In genomic region chr17:81015814-81016447, GRCm38 (mm10) we compare ENCODE assay signal across 7 mouse cellular contexts. TPM values are rescaled to one million over a fixed set of nuclear protein-coding genes. Genes with fewer than 3 reads are reported as not detected.
DNase-seq lines count a peak whose midpoint lies in the region; ATAC-seq and TF ChIP-seq lines count a peak whose summit lies in the region.

No protein-coding gene starts in this region.

- TF ChIP-seq CTCF in CH12.LX (conservative IDR thresholded peaks at IDR 0.05 in 1 of 2, IDR thresholded peaks at IDR 0.05 in 1 of 2; ENCODE audit: low read depth in 2 of 2, low read length in 2 of 2), result peak; percentile 76 to 78
- TF ChIP-seq CTCF in heart, postnatal 0 days (IDR thresholded peaks at IDR 0.05; ENCODE audit: low read depth), result peak; percentile 85

- TF ChIP-seq RAD21 in CH12.LX (IDR thresholded peaks at IDR 0.05; ENCODE audit: low read depth, low read length), result peak; percentile 66

- peak; percentile 81 for ATAC-seq in heart, postnatal 0 days (ENCODE audit: insufficient read depth, low read depth)
- ATAC-seq in lung, embryonic 15.5 days (ENCODE audit: borderline replicate concordance, extremely low read depth, low FRiP score, low TSS enrichment), result peak; percentile 69

- no peaks in the 10 kb centered on the region for H3K79me2 ChIP-seq in CH12.LX (replicated peaks; ENCODE audit: control insufficient read depth, extremely low read depth, insufficient read depth, poor library complexity, severe bottlenecking)

- H3K4me2 ChIP-seq in CH12.LX (ENCODE audit: insufficient read depth, low read depth, poor library complexity, severe bottlenecking), result no peak overlapping the region
- H3K4me2 ChIP-seq in heart, postnatal 0 days (ENCODE audit: low read depth, low read length), result no peak overlapping the region
- no peak overlapping the region for H3K4me2 ChIP-seq in lung, embryonic 15.5 days

- H3K4me3 ChIP-seq in CH12.LX (replicated peaks in 1 of 3; ENCODE audit: low read depth in 2 of 3, low read length in 2 of 3, poor library complexity in 1 of 3), result no peak overlapping the region
- H3K4me3 ChIP-seq in heart, postnatal 0 days (ENCODE audit: low read depth, low read length), result no peak overlapping the region
- H3K4me3 ChIP-seq in lung, embryonic 15.5 days, result no peak overlapping the region

- H3K27me3 ChIP-seq in CH12.LX (replicated peaks), result no peaks in the 10 kb centered on the region
- no peaks in the 10 kb centered on the region for H3K27me3 ChIP-seq in heart, postnatal 0 days (ENCODE audit: control insufficient read depth, insufficient read depth, low read length)
- no peaks in the 10 kb centered on the region for H3K27me3 ChIP-seq in lung, embryonic 15.5 days

- no peaks in the 10 kb centered on the region for H3K4me1 ChIP-seq in CH12.LX (ENCODE audit: control insufficient read depth in 1 of 2, insufficient read depth in 2 of 2)
- peaks cover 5% of the 10 kb centered on the region; the same call in 1 of the 2 replicates for H3K4me1 ChIP-seq in heart, postnatal 0 days (ENCODE audit: control insufficient read depth, insufficient read depth)
- H3K4me1 ChIP-seq in lung, embryonic 15.5 days, result peaks cover 18% of the 10 kb centered on the region; the same call in 1 of the 2 replicates

- dilution Hi-C loops in CH12.LX (cut with MboI; ENCODE audit: extremely low pct_ligation_motif_present, extremely low pct_unique_long_range_greater_than_20kb, low sequenced_read_pairs), result no loop called here

- 28% methylated on average over 4 of the region's 4 CpGs for WGBS in heart, postnatal 0 days
- 33% methylated on average over 4 of the region's 4 CpGs for WGBS in lung, embryonic 15.5 days

- H3K9me3 ChIP-seq in CH12.LX (replicated peaks; ENCODE audit: low read length), result no peaks in the 10 kb centered on the region
- H3K9me3 ChIP-seq in heart, postnatal 0 days (replicated peaks; ENCODE audit: control insufficient read depth, low read length), result no peaks in the 10 kb centered on the region
- no peaks in the 10 kb centered on the region for H3K9me3 ChIP-seq in lung, embryonic 15.5 days

- no peak overlapping the region for H3K27ac ChIP-seq in CH12.LX (ENCODE audit: insufficient read depth, low read depth)
- H3K27ac ChIP-seq in heart, postnatal 0 days (ENCODE audit: low read depth), result no peak overlapping the region
- peak overlapping the region; percentile 9; the same call in 1 of the 2 replicates for H3K27ac ChIP-seq in lung, embryonic 15.5 days

- no peak for TF ChIP-seq EP300 in CH12.LX (IDR thresholded peaks at IDR 0.05; ENCODE audit: low read length)
- TF ChIP-seq EP300 in heart, postnatal 0 days (IDR thresholded peaks at IDR 0.05; ENCODE audit: low read depth), result no peak

- in situ Hi-C loops in CH12.LX (cut with MboI; ENCODE audit: low pct_ligation_motif_present, low pct_unique_long_range_greater_than_20kb, low sequenced_read_pairs), result no loop called here

- TF ChIP-seq POLR2A in CH12.LX (IDR thresholded peaks at IDR 0.05; ENCODE audit: low read depth, low read length), result no peak

- H3K36me3 ChIP-seq in CH12.LX (replicated peaks in 1 of 2; ENCODE audit: control insufficient read depth in 1 of 2, insufficient read depth in 1 of 2, low read length in 1 of 2), result peaks cover 0 to 1% of the 10 kb centered on the region in 2 experiments
- H3K36me3 ChIP-seq in heart, postnatal 0 days (replicated peaks; ENCODE audit: control insufficient read depth, insufficient read depth, low read length), result no peaks in the 10 kb centered on the region
- no peaks in the 10 kb centered on the region for H3K36me3 ChIP-seq in lung, embryonic 15.5 days

- peak; percentile 77 for DNase-seq in CH12.LX (ENCODE audit: extremely low read depth)
- peak; percentile 88 for DNase-seq in NIH3T3 (ENCODE audit: low read depth)
- peak; percentile 48 to 73 for DNase-seq in cerebellum, postnatal 25 days
- peak; percentile 88 for DNase-seq in heart, postnatal 0 days (ENCODE audit: low spot score)
- DNase-seq in kidney, postnatal 4 days, result peak; percentile 55 to 71
- DNase-seq in right cerebral cortex, postnatal 36 days (ENCODE audit: low spot score in 2 of 2), result peak; percentile 39 to 43

- no peak overlapping the region for H3K9ac ChIP-seq in CH12.LX (ENCODE audit: insufficient read depth, low read depth)
- H3K9ac ChIP-seq in heart, postnatal 0 days (replicated peaks; ENCODE audit: low read depth, low read length), result no peak overlapping the region
- no peak overlapping the region for H3K9ac ChIP-seq in lung, embryonic 15.5 days

TF ChIP-seq in CH12.LX, 34 proteins besides CTCF, POLR2A, EP300 and RAD21:
- TF ChIP-seq ZNF384 (IDR thresholded peaks at IDR 0.05; ENCODE audit: low read depth, low read length) (no peak), BHLHE40 (IDR thresholded peaks at IDR 0.05; ENCODE audit: low read depth, low read length) (no peak), MAZ (IDR thresholded peaks at IDR 0.05; ENCODE audit: low read depth, low read length) (no peak), TBP (conservative IDR thresholded peaks at IDR 0.05; ENCODE audit: low read depth, low read length) (no peak), HCFC1 (IDR thresholded peaks at IDR 0.05; ENCODE audit: low read depth, low read length) (no peak), MAX (IDR thresholded peaks at IDR 0.05; ENCODE audit: low read length) (0 out of 2 replicates have a peak, but pooled peaks have one; percentile 23), IRF4 (IDR thresholded peaks at IDR 0.05; ENCODE audit: low read depth, low read length) (peak; percentile 31; the same call in 1 of the 2 replicates), TCF12 (IDR thresholded peaks at IDR 0.05; ENCODE audit: low read depth, low read length) (no peak), SIN3A (IDR thresholded peaks at IDR 0.05; ENCODE audit: low read length) (no peak), NRF1 (IDR thresholded peaks at IDR 0.05; ENCODE audit: low read depth, low read length) (no peak), USF2 (conservative IDR thresholded peaks at IDR 0.05; ENCODE audit: low read depth, low read length) (no peak), MAFK (IDR thresholded peaks at IDR 0.05; ENCODE audit: insufficient replicate concordance, low read length) (no peak), USF1 (IDR thresholded peaks at IDR 0.05; ENCODE audit: low read depth, low read length) (no peak), CHD2 (IDR thresholded peaks at IDR 0.05; ENCODE audit: low read length) (no peak), POLR2AphosphoS2 (IDR thresholded peaks at IDR 0.05; ENCODE audit: low read depth, low read length) (no peak), JUND (conservative IDR thresholded peaks at IDR 0.05; ENCODE audit: low read depth, low read length) (no peak), PAX5 (IDR thresholded peaks at IDR 0.05; ENCODE audit: low read length) (no peak), ZC3H11A (IDR thresholded peaks at IDR 0.05; ENCODE audit: low read depth, low read length) (no peak), RCOR1 (conservative IDR thresholded peaks at IDR 0.05; ENCODE audit: low read depth, low read length) (no peak), MYC (IDR thresholded peaks at IDR 0.05; ENCODE audit: low read depth, low read length) (peak; percentile 72; the same call in 1 of the 2 replicates), MEF2A (IDR thresholded peaks at IDR 0.05; ENCODE audit: borderline replicate concordance, low read depth, low read length) (no peak), ELF1 (IDR thresholded peaks at IDR 0.05; ENCODE audit: low read depth, low read length) (no peak), UBTF (IDR thresholded peaks at IDR 0.05; ENCODE audit: low read depth, low read length) (no peak), ETS1 (conservative IDR thresholded peaks at IDR 0.05; ENCODE audit: low read depth, low read length) (no peak), ZMIZ1 (IDR thresholded peaks at IDR 0.05; ENCODE audit: low read depth, low read length) (no peak), NELFE (IDR thresholded peaks at IDR 0.05; ENCODE audit: low read depth, low read length) (no peak; the same call in 1 of the 2 replicates), KAT2A (IDR thresholded peaks at IDR 0.05; ENCODE audit: insufficient replicate concordance, low read length) (no peak), JUN (IDR thresholded peaks at IDR 0.05; ENCODE audit: insufficient read depth, low read depth, low read length) (no peak), E2F4 (IDR thresholded peaks at IDR 0.05; ENCODE audit: insufficient replicate concordance, low read depth, low read length) (no peak), SMC3 (IDR thresholded peaks at IDR 0.05; ENCODE audit: low read depth, low read length) (peak; percentile 58)

RNA-seq across cellular contexts. Expression of gene Thumpd2, which starts 49.0 kb away (rescaled TPM):
- total RNA-seq in CH12.LX (2012; rRNA removed) (5.4 and 6.9 TPM in 2 replicates), CH12.LX (2014; rRNA removed) (9.0 and 10.4 TPM in 2 replicates)
- polyA plus RNA-seq in CH12.LX (2012; ENCODE audit: insufficient read length, low read depth), result 7.6 and 9.9 TPM in 2 replicates
- 3.5 and 7.5 TPM in 2 replicates for total RNA-seq in heart, postnatal 0 days (2014; rRNA removed; ENCODE audit: low replicate concordance)
- 7.9 and 8.8 TPM in 2 replicates for polyA plus RNA-seq in heart, postnatal 0 days (2015; fragmentation: Nextera tagmentation; extraction: Ambion mirVana)
- 13.6 and 16.2 TPM in 2 replicates for polyA plus RNA-seq in lung, embryonic 15.5 days (2015; fragmentation: Nextera tagmentation; extraction: Ambion mirVana)
